Mouse (Mus musculus) ES-E14 (cell line): ENCODE results near the gene Cdkn1b. TPM values are rescaled to one million over a fixed set of nuclear protein-coding genes. Genes with fewer than 3 reads are reported as not detected.

Experiments used
- DNase-seq: peaks from one replicate; pipeline ENCODE4 v3.0.0-alpha.2; 2013; ENCODE audit warnings: low read depth, low spot score
- H3K27ac ChIP-seq: 2 replicates; pipeline ENCODE4 v1.5.1; 2012; ENCODE audit warnings: low read depth, mild to moderate bottlenecking, low read length, moderate library complexity, mixed read lengths; ENCODE audit not compliant: poor library complexity, insufficient read depth, severe bottlenecking
- H3K36me3 ChIP-seq: 2 replicates; pipeline ENCODE4 v1.6.1; 2012; ENCODE audit warnings: mild to moderate bottlenecking, low read length, moderate library complexity, mixed read lengths; ENCODE audit not compliant: control insufficient read depth, poor library complexity, insufficient read depth, severe bottlenecking
- H3K4me1 ChIP-seq, 2 experiments: fragments of 150-350 bp in 1 of 2; sonication (generic) in 1 of 2; 2 replicates each; pipeline ENCODE4 v1.6.1; 2012; ENCODE audit warnings: low read length in 2 of 2, mild to moderate bottlenecking in 1 of 2, mixed read lengths in 1 of 2; ENCODE audit not compliant: control insufficient read depth in 2 of 2, insufficient read depth in 2 of 2, poor library complexity in 1 of 2
- H3K4me3 ChIP-seq, 2 experiments: fragments of 150-350 bp in 1 of 2; sonication (generic) in 1 of 2; 2 replicates each; pipeline ENCODE4 v1.5.1; 2012; ENCODE audit warnings: low read length in 2 of 2, low read depth in 1 of 2, mild to moderate bottlenecking in 1 of 2, mixed read lengths in 1 of 2; ENCODE audit not compliant: insufficient read depth in 1 of 2, poor library complexity in 1 of 2, severe bottlenecking in 1 of 2
- H3K9ac ChIP-seq: 2 replicates; pipeline ENCODE4 v1.6.1; 2012; ENCODE audit warnings: low read depth, mild to moderate bottlenecking, low read length, mixed read lengths; ENCODE audit not compliant: poor library complexity, insufficient read depth, severe bottlenecking
- H3K9me3 ChIP-seq: fragments of 150-350 bp; sonication (generic); 2 replicates; pipeline ENCODE4 v1.6.1; 2012; ENCODE audit warnings: low read depth, mild to moderate bottlenecking, low read length; ENCODE audit not compliant: control insufficient read depth, insufficient read depth
- CHD2 ChIP-seq: IDR thresholded peaks from 2 replicates; pipeline ENCODE4 v1.6.1; 2014; ENCODE audit warnings: mild to moderate bottlenecking, low read depth, low read length, inconsistent platforms
- HCFC1 ChIP-seq: IDR thresholded peaks from 2 replicates; pipeline ENCODE4 v1.6.1; 2012; ENCODE audit warnings: low read length, inconsistent platforms, borderline replicate concordance; ENCODE audit not compliant: insufficient read depth
- MAFK ChIP-seq: IDR thresholded peaks from 2 replicates; pipeline ENCODE4 v1.6.1; 2014; ENCODE audit warnings: mild to moderate bottlenecking, low read depth, low read length, inconsistent platforms; ENCODE audit not compliant: insufficient read depth
- ZC3H11A ChIP-seq: IDR thresholded peaks from 2 replicates; pipeline ENCODE4 v1.6.1; 2012; ENCODE audit warnings: low read depth, mild to moderate bottlenecking, inconsistent platforms, low read length, borderline replicate concordance
- ZNF384 ChIP-seq: IDR thresholded peaks from 2 replicates; pipeline ENCODE4 v1.6.1; 2012; ENCODE audit warnings: low read depth, low read length, inconsistent platforms
- in situ Hi-C, 2 experiments: fragments of 600-800 bp; cut with MboI; formaldehyde crosslinking; loops; one replicate each; pipeline ENCODE4 v1.15.1; 2025; ENCODE audit warnings: low sequenced_read_pairs in 2 of 2, inconsistent platforms in 1 of 2; ENCODE audit not compliant: unreplicated experiment in 2 of 2
- total RNA-seq: library from RNA; depleted of rRNA; stranded (reverse); fragments of 300-350 nt; gene quantifications from 2 replicates; pipeline ENCODE4 v1.2.3, GENCODE M21; 2012

Gene Cdkn1b
- total RNA-seq, 1 experiment: 10.7 TPM

- Histone ChIP-seq H3K4me3 (peak overlapping the region; percentile 72 to 80), H3K4me1 (peaks cover 0 to 3% of the 10 kb centered on the region in 2 experiments; a peak in 1 of 4 replicates), H3K36me3 (no peaks in the 10 kb centered on the region), H3K9me3 (no peaks in the 10 kb centered on the region), H3K27ac (peak overlapping the region; percentile 65; the same call in 1 of the 2 replicates), H3K9ac (peak overlapping the region; percentile 91)
- DNase-seq: no peak
- TF ChIP-seq CHD2 (no peak), MAFK (no peak), ZC3H11A (no peak), ZNF384 (no peak), HCFC1 (no peak)
- in situ Hi-C loops: no loop called here
These were observed 23.4 kb upstream of the Cdkn1b start for GRCm38 (mm10) chr6:134896570-134897436.

GRCm38 (mm10) chr6:134897443-134898094 lies 22.6 kb upstream of the Cdkn1b start:
- Histone ChIP-seq H3K4me3 (peak overlapping the region; percentile 73 to 94), H3K9ac (peak overlapping the region; percentile 91), H3K9me3 (no peaks in the 10 kb centered on the region), H3K27ac (peak overlapping the region; percentile 98), H3K36me3 (no peaks in the 10 kb centered on the region), H3K4me1 (peaks cover 0 to 3% of the 10 kb centered on the region in 2 experiments; a peak in 1 of 4 replicates)
- in situ Hi-C loops: no loop called here
- peak; percentile 92 for TF ChIP-seq CHD2
- TF ChIP-seq ZC3H11A: no peak
- peak; percentile 51; the same call in 1 of the 2 replicates for TF ChIP-seq HCFC1
- no peak for TF ChIP-seq MAFK
- DNase-seq: peak; percentile 89

DNA sequence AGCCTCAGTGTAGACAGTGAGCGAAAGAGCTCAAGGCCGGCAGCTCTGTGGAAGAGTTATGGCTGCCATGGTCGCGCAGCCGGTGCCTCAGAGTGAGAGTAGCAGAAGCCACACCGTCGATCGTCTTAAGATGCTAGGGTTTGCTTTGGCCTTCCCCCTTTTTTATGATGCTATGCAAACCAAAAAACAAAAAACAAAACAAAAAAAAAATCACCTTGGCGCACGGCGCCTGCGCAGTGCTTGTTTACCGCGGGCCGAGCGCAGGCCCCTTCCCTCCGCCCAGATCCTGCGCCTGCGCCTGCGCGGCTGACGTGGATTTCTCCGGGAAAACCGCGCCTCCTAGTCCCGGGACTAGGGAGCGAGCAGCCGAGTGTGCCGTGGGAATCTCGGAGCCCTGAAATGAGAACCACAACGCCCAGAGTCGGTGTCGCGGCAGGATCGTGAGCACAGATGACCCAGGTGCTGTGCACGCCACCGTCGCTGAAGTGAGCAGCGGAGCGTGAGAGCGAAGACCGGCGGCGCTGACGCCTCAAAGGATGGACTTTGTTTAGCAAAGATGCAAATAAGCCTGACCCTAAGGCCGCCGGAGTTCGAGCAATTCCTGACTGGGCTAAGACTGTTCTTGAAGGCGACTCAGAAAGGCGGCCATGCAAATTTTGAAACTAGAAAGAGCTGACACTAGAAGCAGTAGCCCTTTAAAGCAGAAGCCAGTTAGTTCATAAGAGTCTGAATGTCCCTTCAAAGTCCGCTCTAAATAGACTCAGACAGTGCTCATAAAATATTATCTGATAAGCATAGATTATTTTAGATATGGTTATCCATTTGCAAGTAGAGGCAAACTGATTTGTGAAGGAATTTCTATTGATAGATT lies 21.9 kb upstream of the Cdkn1b start, which contains the start of gene Gpr19:
TSS of gene Gpr19 (minus strand) at position 484 of the 871 bp plus-strand sequence.
- H3K9ac ChIP-seq: peak within 1 kb of the TSS; percentile 91
- no peaks in the 10 kb centered on the region for H3K36me3 ChIP-seq
- H3K9me3 ChIP-seq: no peaks in the 10 kb centered on the region
- peak within 1 kb of the TSS; percentile 98 for H3K27ac ChIP-seq
- H3K4me3 ChIP-seq: peak within 1 kb of the TSS; percentile 73 to 94
- TF ChIP-seq MAFK: no peak
- TF ChIP-seq HCFC1: peak; percentile 57; the same call in 1 of the 2 replicates
- peak; percentile 99 for TF ChIP-seq ZNF384
- TF ChIP-seq ZC3H11A: no peak
- TF ChIP-seq CHD2: peak; percentile 74
- H3K4me1 ChIP-seq: peaks cover 0 to 3% of the 10 kb centered on the region in 2 experiments; a peak in 1 of 4 replicates
- peak; percentile 91 for DNase-seq
- in situ Hi-C loops: no loop called here

DNA sequence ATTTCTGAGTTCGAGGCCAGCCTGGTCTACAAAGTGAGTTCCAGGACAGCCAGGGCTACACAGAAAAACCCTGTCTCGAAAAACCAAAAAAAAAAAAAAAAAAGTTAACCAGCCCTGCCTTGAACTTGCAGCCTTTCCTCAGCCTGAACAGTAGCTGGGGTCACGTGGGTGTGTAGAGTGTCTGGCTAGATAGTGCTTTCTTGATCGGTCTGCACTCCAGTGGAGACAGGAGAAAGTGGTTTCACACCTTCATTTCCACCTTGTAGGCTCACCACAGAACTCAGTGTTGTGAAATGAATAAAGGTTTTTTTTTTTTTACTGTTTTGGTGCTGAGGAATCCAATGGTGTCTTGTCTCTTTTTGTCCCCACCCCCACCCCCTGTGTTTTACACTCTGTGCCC lies 16.8 kb upstream of the Cdkn1b start:
- H3K4me3 ChIP-seq: no peak overlapping the region
- H3K9me3 ChIP-seq: no peaks in the 10 kb centered on the region
- in situ Hi-C loops: no loop called here
- no peak overlapping the region for H3K27ac ChIP-seq
- DNase-seq: no peak
- H3K36me3 ChIP-seq: no peaks in the 10 kb centered on the region
- H3K4me1 ChIP-seq: 0 out of 4 replicates have a peak, but pooled peaks cover 0 to 2% of the 10 kb centered on the region in 2 experiments
- TF ChIP-seq CHD2 (no peak), HCFC1 (no peak), ZC3H11A (no peak), ZNF384 (no peak), MAFK (no peak)
- H3K9ac ChIP-seq: no peak overlapping the region
